Mouse (Mus musculus) splenic B cell, adult 2 months (primary cell): ENCODE data around the gene Rapgef2.
"Not testable (repeated sequence)": the region's sequence is repeated elsewhere in the genome, so short reads cannot be mapped to it uniquely, and the experiment has no call there.

Experiments used
- DNase-seq: peaks from one replicate; pipeline ENCODE4 v3.0.0-alpha.2; 2011; ENCODE audit warnings: low read depth, low spot score
- H3K27me3 ChIP-seq: 2 replicates; pipeline ENCODE4 v1.6.1; 2012; ENCODE audit warnings: mild to moderate bottlenecking, low read length, moderate library complexity, mixed read lengths; ENCODE audit not compliant: control insufficient read depth, poor library complexity, insufficient read depth, severe bottlenecking
- H3K36me3 ChIP-seq: 2 replicates; pipeline ENCODE4 v1.6.1; 2012; ENCODE audit warnings: mild to moderate bottlenecking, low read length, moderate library complexity, mixed read lengths; ENCODE audit not compliant: control insufficient read depth, poor library complexity, insufficient read depth, severe bottlenecking

The Rapgef2 gene

DNA sequence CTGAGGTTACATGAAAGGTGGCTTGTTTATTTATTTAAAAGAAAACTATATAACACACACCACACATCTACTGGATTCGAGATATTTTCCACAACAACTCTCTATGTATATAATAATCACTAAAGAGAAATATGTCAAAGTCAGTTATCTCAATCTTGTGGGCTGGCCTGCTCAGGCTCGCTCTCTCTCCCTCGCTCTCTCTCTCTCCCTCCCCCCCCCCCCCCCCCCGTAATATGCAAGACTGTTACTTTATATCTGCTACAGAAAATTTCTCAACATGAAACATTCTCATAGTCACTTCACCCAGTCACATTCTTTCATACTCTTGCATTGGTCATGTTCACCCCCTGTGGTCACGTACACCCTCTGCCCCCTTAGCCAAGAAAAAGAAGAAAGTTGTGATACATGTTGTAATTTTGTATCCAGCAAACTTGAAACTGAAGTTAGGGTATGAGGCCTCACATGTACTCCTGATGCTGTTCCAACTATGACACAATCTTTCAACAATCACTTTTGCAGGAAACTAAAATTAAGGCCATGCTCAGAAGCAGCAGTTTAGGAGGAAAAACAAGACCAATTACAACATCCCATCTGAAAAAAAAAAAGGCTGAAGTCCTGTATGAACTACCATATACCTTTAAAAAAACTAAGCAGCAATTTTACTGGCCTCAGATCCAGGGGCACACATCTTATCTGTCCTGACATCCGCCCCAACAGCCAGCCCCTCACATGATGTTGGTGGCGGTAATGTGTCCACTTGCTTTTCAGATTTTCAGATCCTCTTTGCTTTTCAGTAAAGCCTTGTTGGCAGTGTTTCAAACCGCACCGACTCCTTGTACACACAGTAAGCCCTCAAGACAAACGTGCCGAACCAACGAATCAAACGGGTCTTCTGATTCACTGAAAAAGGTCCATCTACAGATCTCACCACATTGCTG, 52.6 kb downstream of the Rapgef2 start:
- peak; percentile 46 for DNase-seq
- Histone ChIP-seq H3K36me3 (no peaks in the 10 kb centered on the region), H3K27me3 (no peaks in the 10 kb centered on the region)

DNA sequence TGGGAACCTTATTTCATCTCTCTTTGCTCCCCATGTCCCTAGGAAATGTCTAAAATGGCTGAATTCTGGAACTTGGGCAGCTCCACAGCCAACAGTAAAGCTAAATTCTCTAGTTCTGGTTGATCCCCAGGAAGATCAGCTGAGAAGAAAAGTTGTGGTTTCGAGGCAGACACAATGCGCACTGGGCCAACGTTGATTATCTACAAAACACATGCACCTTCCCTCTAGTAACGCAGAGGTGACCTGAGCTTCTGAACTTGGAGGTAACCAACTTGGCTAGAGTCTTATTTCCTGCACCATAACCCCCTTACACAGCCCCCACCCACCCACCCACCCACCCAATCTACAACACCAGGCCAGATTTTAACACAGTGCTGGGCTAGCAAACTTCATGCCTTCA, 55.6 kb downstream of the Rapgef2 start:
- no peak for DNase-seq
- H3K27me3 ChIP-seq, result no peaks in the 10 kb centered on the region
- no peaks in the 10 kb centered on the region for H3K36me3 ChIP-seq

DNA sequence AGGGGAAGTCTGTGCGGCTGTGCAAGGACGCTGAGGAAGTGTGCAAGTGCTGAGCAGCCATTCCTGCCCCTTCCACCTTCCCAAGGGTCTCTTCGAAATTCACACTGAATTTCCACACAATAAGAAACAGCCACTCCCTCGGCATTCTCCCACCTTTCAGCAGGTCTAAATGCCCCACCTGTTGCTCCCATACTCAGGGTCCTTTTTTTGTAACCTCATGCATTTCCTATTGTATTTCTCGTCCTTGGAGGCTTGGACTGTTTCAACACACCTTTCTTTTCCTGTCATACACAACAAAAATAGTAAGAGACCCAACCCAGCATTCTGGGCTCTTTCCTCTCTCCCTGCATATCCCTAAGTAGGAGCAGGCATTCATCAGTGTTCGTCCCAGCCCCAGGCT, 56.8 kb downstream of the Rapgef2 start:
- H3K36me3 ChIP-seq, result no peaks in the 10 kb centered on the region
- H3K27me3 ChIP-seq, result no peaks in the 10 kb centered on the region
- DNase-seq, result no peak

DNA sequence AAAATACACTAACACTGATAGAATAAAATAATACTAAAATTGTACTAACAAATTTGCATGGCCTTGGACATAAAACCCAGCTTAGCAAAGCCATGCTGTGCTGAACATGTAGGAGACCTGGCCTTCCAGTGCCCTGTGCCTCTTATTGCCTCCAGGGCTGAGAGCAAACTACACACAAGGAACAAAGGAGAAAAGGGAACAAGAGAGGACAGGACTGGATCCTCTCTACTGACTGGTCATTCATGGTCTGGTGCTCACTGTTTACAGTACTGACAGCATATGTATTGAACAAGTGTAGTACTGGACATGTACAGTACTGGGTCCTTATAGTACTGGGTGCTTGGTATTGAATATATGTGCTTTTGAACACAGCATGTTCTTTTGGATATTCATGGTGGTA, 58.0 kb downstream of the Rapgef2 start:
- H3K36me3 ChIP-seq, result no peaks in the 10 kb centered on the region
- H3K27me3 ChIP-seq, result no peaks in the 10 kb centered on the region
- no peak for DNase-seq

DNA sequence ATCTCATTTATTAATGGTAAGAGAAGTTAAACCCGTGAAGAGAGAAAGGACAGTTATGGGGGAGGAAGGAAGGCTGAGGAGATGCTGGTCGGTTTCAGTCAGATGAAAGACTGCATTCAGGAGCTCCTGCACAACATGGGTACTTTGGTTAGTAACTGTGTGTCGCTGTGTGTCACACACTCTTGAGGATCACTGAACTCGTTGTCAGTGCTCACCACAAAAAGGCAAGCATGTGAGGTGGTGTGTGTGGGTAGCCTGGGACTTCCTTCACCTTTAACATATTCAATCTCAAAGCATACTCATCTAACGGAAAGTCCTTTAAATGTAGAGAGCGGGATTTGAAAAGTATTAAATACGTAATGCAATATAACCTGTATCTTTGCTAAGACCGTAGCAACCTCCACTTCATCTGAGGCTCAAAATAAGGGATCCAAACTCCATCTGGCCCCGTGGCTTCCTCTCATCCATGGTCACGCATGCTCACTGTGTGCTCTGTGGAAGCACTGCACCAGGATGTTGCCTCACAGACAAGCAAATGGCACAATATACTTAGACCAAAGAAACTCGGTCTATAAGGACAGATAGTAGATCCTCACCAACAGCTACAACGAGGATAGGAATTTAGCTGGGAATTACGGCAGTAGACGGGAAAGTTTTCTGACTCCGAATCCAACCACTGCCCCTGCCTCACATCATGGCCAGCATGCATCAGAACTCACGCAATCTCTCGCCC, 58.8 kb downstream of the Rapgef2 start:
- H3K36me3 ChIP-seq, result no peaks in the 10 kb centered on the region
- DNase-seq, result no peak

DNA sequence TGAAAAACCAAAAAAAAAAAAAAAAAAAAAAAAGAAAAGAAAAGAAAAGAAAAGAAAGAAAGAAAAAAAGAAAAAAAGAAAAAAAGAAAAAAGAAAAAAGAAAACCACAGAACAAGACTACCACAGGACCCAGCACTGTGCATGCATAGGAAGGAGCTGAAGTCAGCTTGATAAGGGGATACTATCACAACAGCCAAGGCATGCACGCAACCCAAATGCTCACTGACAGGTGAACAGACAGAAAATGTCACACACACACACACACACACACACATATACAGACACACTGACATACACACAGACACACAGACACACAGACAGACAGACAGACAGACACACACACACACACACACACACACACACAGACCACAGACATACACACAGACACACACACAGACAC, 59.5 kb downstream of the Rapgef2 start:
- H3K36me3 ChIP-seq, DNase-seq, H3K27me3 ChIP-seq: not testable (repeated sequence)

More for the DNA sequence above, 58.8 kb downstream of the Rapgef2 start:
- no peaks in the 10 kb centered on the region for H3K27me3 ChIP-seq

DNA sequence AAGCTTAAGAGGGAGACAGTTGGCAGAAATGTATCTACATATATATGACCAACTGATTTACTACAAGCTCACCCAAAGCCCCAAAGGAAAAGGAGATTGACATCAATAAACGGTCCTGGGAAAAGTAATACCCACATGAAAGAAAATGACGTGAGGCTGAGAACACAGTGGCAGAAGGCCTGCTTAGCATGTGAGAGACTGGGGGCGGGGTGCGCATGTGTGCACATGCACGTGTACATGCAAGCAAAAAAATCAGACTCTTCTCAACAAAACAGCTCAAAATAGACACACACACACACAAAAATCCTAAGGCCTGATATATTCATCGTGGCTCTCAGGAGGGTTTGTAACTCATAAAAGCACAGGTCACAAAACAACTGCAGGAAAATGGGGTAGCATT, 60.4 kb downstream of the Rapgef2 start:
- Histone ChIP-seq H3K27me3 (no peaks in the 10 kb centered on the region), H3K36me3 (no peaks in the 10 kb centered on the region)
- no peak for DNase-seq

DNA sequence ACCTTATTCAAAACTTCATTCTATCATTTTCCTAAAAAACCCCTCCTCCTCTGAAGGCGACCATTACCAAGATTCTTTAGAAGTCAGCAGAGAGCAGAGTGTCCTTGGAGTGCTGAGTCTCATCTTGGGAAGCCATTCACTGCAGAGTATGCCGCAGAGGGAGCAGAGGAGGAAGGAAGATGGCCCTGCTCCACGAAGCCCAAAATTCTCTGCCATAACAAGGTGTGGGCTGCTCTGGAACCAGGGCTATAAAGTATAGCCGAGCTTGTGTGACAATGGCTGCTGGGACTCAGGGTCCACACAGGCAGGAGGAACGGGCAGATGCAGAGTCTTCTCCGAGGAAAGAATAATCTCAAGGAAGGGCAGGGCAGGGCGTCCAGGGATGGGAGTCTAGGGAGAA, 62.0 kb downstream of the Rapgef2 start:
- H3K36me3 ChIP-seq, result no peaks in the 10 kb centered on the region
- no peak for DNase-seq

DNA sequence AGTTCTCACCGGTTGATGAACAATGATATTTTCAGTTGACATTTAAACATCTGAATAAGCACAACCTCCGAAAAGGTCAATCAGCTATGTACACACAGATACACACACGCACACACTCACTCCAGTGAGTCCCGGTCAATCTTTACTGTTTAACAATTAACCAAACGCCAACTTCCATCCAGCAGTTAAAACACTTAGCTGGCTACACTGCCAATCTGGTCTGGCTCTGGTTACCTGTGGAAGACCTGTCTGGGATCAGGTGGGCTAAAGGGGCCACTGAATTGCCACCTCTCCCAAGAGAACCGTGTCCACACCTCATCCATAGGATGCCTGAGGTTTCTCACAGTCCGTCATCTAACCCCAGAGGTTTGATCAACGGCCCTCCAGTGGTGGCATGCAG, 63.0 kb downstream of the Rapgef2 start:
- Histone ChIP-seq H3K36me3 (no peaks in the 10 kb centered on the region), H3K27me3 (no peaks in the 10 kb centered on the region)
- DNase-seq, result no peak

More for the DNA sequence above, 62.0 kb downstream of the Rapgef2 start:
- H3K27me3 ChIP-seq, result no peaks in the 10 kb centered on the region

DNA sequence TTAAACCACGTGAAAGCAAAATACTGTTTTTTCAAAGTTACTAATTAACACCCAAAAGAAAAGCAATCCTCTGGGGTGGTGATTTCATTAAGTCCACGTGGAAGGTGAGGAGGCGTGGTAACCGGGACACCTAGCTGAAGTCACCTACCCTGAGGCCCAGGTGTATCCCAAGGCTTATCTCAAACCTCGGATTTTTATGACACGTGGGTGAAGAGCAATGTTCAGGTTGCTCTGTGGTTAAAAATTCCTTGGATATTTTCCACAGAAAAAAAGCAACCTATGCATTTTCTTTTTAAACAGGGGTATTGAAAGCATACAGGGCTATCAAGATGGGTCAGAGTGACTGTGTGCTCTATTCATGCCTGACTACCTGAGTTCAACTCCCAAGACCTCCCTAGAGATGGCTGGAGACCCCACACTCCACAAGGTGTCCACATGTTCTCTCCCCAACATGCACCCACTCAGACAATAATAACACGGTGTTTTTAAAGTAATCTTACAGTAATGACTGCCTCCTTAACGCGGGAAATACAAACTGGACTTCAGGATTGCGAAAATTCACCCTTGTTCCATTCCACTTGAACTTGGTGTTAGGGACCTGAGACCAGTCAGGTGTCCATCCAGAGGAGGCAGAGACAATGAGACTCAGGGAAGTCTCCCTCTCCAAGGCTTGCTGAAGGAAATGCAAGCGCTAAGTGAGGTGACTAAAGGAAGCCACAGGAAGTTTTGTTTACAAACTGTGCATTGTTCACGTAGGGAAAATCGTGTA, 63.9 kb downstream of the Rapgef2 start:
- no peaks in the 10 kb centered on the region for H3K36me3 ChIP-seq
- DNase-seq, result no peak
- H3K27me3 ChIP-seq, result no peaks in the 10 kb centered on the region

DNA sequence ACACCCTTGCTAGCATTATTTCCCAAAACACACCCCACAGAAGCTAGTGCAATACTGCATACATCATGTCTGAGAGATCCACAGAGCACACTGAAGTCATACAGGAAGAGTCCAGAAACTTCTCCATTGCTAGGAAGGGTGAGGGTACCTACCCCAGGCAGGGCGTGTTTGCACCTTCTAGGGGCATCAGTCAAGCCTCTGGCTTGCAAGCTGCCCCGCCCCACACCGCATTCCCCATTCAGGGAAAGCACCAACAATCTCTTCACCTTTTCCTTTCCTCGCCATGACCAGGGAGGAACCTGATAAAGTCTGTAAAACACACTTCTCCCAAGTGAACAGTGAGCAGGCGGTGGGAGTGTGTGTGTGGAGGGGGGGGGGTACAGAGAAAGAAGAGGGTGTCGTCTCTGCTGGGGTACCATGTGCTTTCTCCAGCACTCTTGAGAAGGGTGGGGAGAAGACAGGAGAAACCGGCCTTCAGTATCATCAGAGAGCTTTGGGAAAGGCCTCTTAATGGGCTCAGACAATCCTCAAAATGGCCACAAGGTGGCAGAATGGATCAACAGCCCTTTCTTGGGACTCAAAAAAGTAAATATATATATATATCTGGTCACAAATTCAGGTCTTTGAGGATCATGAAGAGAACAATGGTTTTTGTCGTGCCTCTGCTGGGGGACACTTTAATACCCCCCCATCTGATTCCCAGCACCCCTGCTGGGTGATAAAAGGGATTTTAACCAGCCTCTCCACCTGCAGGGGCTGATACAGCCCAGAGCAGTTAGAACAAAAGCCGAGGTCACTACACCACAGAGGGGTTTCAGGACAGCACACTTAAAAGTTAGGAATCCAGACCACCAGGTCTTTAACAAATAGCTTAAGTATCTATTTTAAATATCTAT, 64.8 kb downstream of the Rapgef2 start:
- H3K27me3 ChIP-seq, result no peaks in the 10 kb centered on the region
- no peaks in the 10 kb centered on the region for H3K36me3 ChIP-seq
- peak; percentile 82 for DNase-seq

DNA sequence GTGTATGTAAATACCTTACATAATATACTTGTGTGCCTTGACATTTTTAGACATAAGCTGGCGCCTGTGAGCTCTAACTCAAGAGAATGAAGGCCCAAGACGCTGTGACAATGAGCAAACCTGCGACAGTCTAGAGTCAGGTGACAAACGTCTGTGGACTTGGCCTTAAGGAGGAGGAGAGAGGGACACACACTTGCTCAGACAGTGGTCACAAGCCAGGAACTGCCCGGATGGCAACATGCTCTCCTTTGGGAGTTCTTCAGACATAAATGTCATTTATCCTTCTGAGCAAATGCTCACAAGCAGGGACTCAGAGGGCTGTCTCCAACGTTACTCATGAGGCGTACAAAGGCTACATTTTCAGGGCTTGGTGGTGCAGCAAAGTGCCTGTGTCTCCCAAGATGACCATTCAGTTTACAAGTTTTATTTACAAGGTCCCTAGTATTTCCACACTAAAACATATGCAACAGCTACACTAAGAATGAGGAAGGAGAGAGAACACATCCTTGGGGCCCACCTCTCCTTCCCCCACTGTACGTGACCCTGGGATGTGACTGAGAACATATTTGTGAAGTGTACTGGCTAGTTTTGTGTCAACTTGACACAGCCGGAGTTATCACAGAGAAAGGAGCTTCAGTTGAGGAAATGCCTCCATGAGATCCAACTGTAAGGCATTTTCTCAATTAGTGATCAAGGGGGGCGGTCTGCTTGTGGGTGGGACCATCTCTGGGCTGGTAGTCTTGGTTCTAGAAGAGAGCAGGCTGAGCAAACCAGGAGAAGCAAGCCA, 67.0 kb downstream of the Rapgef2 start:
- Histone ChIP-seq H3K36me3 (no peaks in the 10 kb centered on the region), H3K27me3 (no peaks in the 10 kb centered on the region)
- no peak for DNase-seq

DNA sequence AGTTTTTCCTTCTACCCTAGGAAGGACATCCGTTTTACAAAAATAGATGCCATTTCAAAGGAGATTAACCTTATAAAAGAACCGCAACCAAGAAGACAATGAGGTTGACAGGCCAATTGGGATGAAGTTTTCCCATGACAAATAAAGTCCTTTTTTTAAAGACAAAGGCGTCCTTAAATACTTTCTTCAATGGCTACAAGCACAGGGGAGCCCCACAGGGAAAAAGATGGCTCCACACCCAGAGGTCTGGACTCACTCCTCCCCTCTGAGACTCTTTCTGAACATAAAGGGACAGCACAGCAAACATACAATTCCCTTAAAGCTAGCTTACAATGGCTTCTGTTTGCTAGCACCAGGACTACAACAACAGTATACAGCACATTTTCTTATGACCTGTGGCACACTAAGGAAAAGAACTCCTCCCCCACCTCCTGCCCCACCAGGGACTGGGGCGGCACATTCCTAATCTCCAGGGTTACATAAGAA, 67.7 kb downstream of the Rapgef2 start:
- Histone ChIP-seq H3K27me3 (no peaks in the 10 kb centered on the region), H3K36me3 (no peaks in the 10 kb centered on the region)
- no peak for DNase-seq
